Mouse (Mus musculus): ENCODE results near the gene Acmsd.

- TF ChIP-seq POLR2A (IDR thresholded peaks at IDR 0.05; ENCODE audit: control insufficient read depth, low read depth, low read length) (no peak), CTCF (IDR thresholded peaks at IDR 0.05; ENCODE audit: control insufficient read depth, insufficient read depth, insufficient replicate concordance, low read depth, low read length) (no peak)
Observed at GRCm38 (mm10) chr1:127696533-127696932, 32.7 kb upstream of the Acmsd start.

Data from testis, adult 2 months (tissue).